Mouse (Mus musculus) lung, embryonic 14.5 days (tissue): ENCODE data around the gene Gm20388. TPM values are rescaled to one million over a fixed set of nuclear protein-coding genes. Genes with fewer than 3 reads are reported as not detected.
A peak's percentile ranks its signal among the peaks of the same experiment; 100 is the strongest.

Experiments
- ATAC-seq: fragments of 200-750 bp; cut with Nextera tagmentation; 2 replicates; pipeline ENCODE4 v1.8.0; 2017; ENCODE audit warnings: mild to moderate bottlenecking, moderate TSS enrichment, moderate library complexity; ENCODE audit not compliant: insufficient read depth
- DNase-seq: peaks from one replicate; pipeline ENCODE4 v3.0.0-alpha.2; 2015
- H3K27ac ChIP-seq: fragments of 300-500 bp; sonication (generic); 2 replicates; pipeline ENCODE4 v1.5.1; 2014; ENCODE audit warnings: low read depth, mild to moderate bottlenecking, moderate library complexity
- H3K27me3 ChIP-seq: fragments of 300-500 bp; sonication (generic); 2 replicates; pipeline ENCODE4 v1.6.1; 2014; ENCODE audit warnings: low read length, control low read depth; ENCODE audit not compliant: insufficient read depth
- H3K36me3 ChIP-seq: fragments of 300-500 bp; sonication (generic); 2 replicates; pipeline ENCODE4 v1.6.1; 2014; ENCODE audit warnings: control low read depth; ENCODE audit not compliant: insufficient read depth
- H3K4me1 ChIP-seq: fragments of 300-500 bp; sonication (generic); 2 replicates; pipeline ENCODE4 v1.6.1; 2014; ENCODE audit warnings: antibody characterized with exemption, control low read depth; ENCODE audit not compliant: insufficient read depth
- H3K4me2 ChIP-seq: fragments of 300-500 bp; sonication (generic); 2 replicates; pipeline ENCODE4 v1.6.1; 2014; ENCODE audit warnings: mild to moderate bottlenecking
- H3K4me3 ChIP-seq: fragments of 300-500 bp; sonication (generic); 2 replicates; pipeline ENCODE4 v1.5.1; 2014; ENCODE audit warnings: low read depth, low read length
- H3K9ac ChIP-seq: fragments of 300-500 bp; sonication (generic); 2 replicates; pipeline ENCODE4 v1.6.1; 2014
- H3K9me3 ChIP-seq: fragments of 300-500 bp; sonication (generic); 2 replicates; pipeline ENCODE4 v1.6.1; 2016; ENCODE audit warnings: low read depth, low read length, control low read depth
- CTCF ChIP-seq: IDR thresholded peaks from 2 replicates; pipeline ENCODE4 v1.5.1; 2016; ENCODE audit warnings: antibody characterized with exemption, low read depth
- WGBS: fragments of 180-500 bp; shearing (Covaris S2); extraction: QIAGEN DNeasy Blood & Tissue Kit; methylation state at CpG from one replicate; pipeline ENCODE4 v1.1.7; 2014; 5-methylcytosine and 5-hydroxymethylcytosine counted together
- polyA plus RNA-seq: library from polyadenylated mRNA; unstranded; fragments of >200 nt; fragmentation: Nextera tagmentation; extraction: Ambion mirVana; gene quantifications from 2 replicates; pipeline ENCODE4 v1.2.1, GENCODE M21; 2014

Gm20388 gene
- polyA plus RNA-seq, 1 experiment from 2014 or later: not detected

- Histone ChIP-seq H3K4me3 (no peak overlapping the region), H3K27ac (peak overlapping the region; percentile 27; the same call in 1 of the 2 replicates), H3K9me3 (no peaks in the 10 kb centered on the region), H3K36me3 (peaks cover 4% of the 10 kb centered on the region; the same call in 1 of the 2 replicates), H3K9ac (no peak overlapping the region), H3K4me1 (peaks cover 36% of the 10 kb centered on the region), H3K27me3 (no peaks in the 10 kb centered on the region), H3K4me2 (no peak overlapping the region)
- DNase-seq: no peak
- ATAC-seq: no peak
- TF ChIP-seq CTCF: no peak
- WGBS: 86% methylated on average over 4 of the region's 4 CpGs
Measured at GRCm38 (mm10) chr8:120248451-120248850, 337.8 kb downstream of the Gm20388 start.

DNA sequence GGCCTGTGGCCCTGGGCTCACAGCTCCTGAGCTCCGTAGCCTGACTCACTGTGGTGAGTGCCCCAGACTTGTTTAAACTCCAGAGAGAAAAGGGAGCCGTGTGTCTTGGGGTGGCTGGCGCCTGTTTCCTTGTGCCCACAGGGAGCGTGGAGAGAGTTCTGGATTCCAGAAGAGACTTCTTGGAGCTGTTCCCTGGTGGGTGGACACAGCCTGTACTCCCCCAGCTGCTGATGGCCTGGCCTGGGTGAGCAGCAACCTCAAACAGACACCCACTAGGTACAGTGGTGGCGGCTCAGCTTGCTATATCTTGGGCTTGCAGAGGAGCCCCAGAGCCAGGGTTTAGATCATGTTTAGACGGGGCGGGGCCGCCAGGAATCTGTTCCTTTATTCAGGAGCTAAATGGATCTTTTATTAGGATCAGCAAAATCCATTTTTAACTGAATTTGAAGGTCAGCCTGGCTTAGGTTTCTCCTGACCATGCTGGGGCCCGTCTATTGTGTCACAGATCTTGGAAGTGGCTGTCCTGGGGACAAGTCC lies 339.2 kb downstream of the Gm20388 start:
- Histone ChIP-seq H3K9me3 (no peaks in the 10 kb centered on the region), H3K4me3 (no peak overlapping the region), H3K9ac (no peak overlapping the region), H3K27ac (peak overlapping the region; percentile 63), H3K36me3 (no peaks in the 10 kb centered on the region), H3K27me3 (no peaks in the 10 kb centered on the region), H3K4me2 (no peak overlapping the region), H3K4me1 (peaks cover 38% of the 10 kb centered on the region)
- TF ChIP-seq CTCF: no peak
- ATAC-seq: no peak
- DNase-seq: no peak
- WGBS: 61% methylated on average over 9 of the region's 9 CpGs

GRCm38 (mm10) chr8:120250750-120251410 lies 340.2 kb downstream of the Gm20388 start:
- WGBS: 44% methylated on average over 16 of the region's 16 CpGs
- ATAC-seq (peak; percentile 28), DNase-seq (no peak)
- Histone ChIP-seq H3K27me3 (no peaks in the 10 kb centered on the region), H3K9ac (no peak overlapping the region), H3K9me3 (no peaks in the 10 kb centered on the region), H3K27ac (peak overlapping the region; percentile 80; the same call in 1 of the 2 replicates), H3K4me2 (peak overlapping the region; percentile 29; the same call in 1 of the 2 replicates), H3K4me3 (no peak overlapping the region), H3K36me3 (no peaks in the 10 kb centered on the region), H3K4me1 (peaks cover 38% of the 10 kb centered on the region)
- no peak for TF ChIP-seq CTCF

DNA sequence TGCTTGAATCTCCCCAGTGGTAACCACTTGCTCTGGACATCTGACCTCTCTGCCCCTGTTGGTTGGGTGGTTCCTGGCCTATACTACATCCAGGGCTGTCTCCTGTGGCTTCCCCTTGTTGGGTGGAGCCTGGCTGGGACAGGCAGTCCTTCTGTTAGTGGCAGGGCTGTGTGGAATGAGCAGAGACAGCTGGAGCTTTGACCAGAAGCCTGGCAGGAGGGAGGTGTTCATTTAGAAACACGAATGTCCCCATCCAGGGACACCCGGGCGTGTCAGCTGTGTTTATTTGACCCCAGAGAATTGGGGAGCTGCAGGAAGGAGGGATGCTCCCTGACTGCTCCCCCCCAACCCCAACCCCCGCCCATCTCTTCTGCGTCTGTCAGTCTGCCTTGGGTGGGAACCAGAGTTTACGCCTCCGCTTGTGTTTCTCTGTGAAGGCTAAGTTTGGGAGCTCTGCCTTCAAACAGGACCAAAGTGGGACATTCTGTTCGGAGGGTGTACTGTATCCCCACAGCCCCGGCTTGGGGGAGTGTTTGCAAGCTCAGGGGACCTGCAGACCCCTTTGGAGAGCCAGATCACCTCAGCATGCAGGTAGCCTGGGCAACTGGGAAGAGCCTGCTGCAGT lies 340.9 kb downstream of the Gm20388 start:
- H3K9ac ChIP-seq: peak overlapping the region; percentile 23; the same call in 1 of the 2 replicates
- 32% methylated on average over 9 of the region's 9 CpGs for WGBS
- H3K9me3 ChIP-seq: no peaks in the 10 kb centered on the region
- DNase-seq: peak; percentile 94
- H3K36me3 ChIP-seq: no peaks in the 10 kb centered on the region
- no peak for TF ChIP-seq CTCF
- H3K4me2 ChIP-seq: peak overlapping the region; percentile 46
- peaks cover 42% of the 10 kb centered on the region for H3K4me1 ChIP-seq
- no peak overlapping the region for H3K4me3 ChIP-seq
- ATAC-seq: peak; percentile 90
- H3K27ac ChIP-seq: peak overlapping the region; percentile 80
- no peaks in the 10 kb centered on the region for H3K27me3 ChIP-seq

- ATAC-seq (no peak), DNase-seq (no peak)
- Histone ChIP-seq H3K4me1 (peaks cover 45% of the 10 kb centered on the region), H3K4me2 (no peak overlapping the region), H3K4me3 (no peak overlapping the region), H3K36me3 (no peaks in the 10 kb centered on the region), H3K27me3 (no peaks in the 10 kb centered on the region), H3K9ac (no peak overlapping the region), H3K27ac (no peak overlapping the region), H3K9me3 (no peaks in the 10 kb centered on the region)
- no peak for TF ChIP-seq CTCF
- WGBS: 70% methylated on average over 8 of the region's 8 CpGs
Measured at GRCm38 (mm10) chr8:120253626-120254025, 343.0 kb downstream of the Gm20388 start.

- Histone ChIP-seq H3K27me3 (no peaks in the 10 kb centered on the region), H3K36me3 (no peaks in the 10 kb centered on the region), H3K4me2 (no peak overlapping the region), H3K4me3 (no peak overlapping the region), H3K4me1 (peaks cover 36% of the 10 kb centered on the region), H3K9me3 (no peaks in the 10 kb centered on the region), H3K27ac (no peak overlapping the region), H3K9ac (no peak overlapping the region)
- WGBS: 70% methylated on average over 6 of the region's 6 CpGs
- DNase-seq: no peak
- ATAC-seq: no peak
- no peak for TF ChIP-seq CTCF
Measured at GRCm38 (mm10) chr8:120255406-120255987, 344.9 kb downstream of the Gm20388 start.

DNA sequence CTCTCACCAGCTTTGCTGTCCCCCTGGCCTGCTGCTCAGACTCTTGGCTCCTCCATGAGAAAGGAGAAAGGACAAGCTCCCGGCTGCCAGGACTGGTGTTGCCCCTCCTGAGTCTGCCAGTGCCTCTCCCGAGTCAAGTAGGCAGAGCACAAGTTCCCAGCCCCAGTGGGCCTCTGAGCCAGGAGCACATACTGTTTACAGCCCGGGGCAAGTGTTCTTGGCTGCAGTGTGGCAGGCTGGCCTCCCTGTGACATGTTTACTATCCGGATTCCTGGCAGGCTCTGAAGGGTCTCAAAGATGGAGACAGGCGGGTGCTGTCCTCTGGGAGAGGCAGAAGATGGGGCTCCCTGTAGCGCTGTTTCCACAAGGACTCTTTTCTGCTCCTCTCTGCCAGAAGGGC lies 346.3 kb downstream of the Gm20388 start:
- H3K4me3 ChIP-seq: no peak overlapping the region
- H3K4me1 ChIP-seq: peaks cover 37% of the 10 kb centered on the region
- H3K27ac ChIP-seq: peak overlapping the region; percentile 58; the same call in 1 of the 2 replicates
- no peak for TF ChIP-seq CTCF
- no peak overlapping the region for H3K9ac ChIP-seq
- H3K27me3 ChIP-seq: no peaks in the 10 kb centered on the region
- H3K4me2 ChIP-seq: peak overlapping the region; percentile 18; the same call in 1 of the 2 replicates
- DNase-seq: peak; percentile 70
- no peaks in the 10 kb centered on the region for H3K9me3 ChIP-seq
- H3K36me3 ChIP-seq: no peaks in the 10 kb centered on the region
- 17% methylated on average over 6 of the region's 6 CpGs for WGBS
- no peak; the same call in 1 of the 2 replicates for ATAC-seq
